Mouse (Mus musculus) brown adipose tissue, adult 24 weeks (tissue): ENCODE data around the gene Ireb2. TPM values are rescaled to one million over a fixed set of nuclear protein-coding genes. Genes with fewer than 3 reads are reported as not detected.
"Not testable (repeated sequence)": the region's sequence is repeated elsewhere in the genome, so short reads cannot be mapped to it uniquely, and the experiment has no call there.

Source experiments
- H3K27ac ChIP-seq: fragments of 200-500 bp; replicated peaks from 2 replicates; pipeline ENCODE4 v1.5.1; 2012; ENCODE audit warnings: low read depth, mild to moderate bottlenecking, low read length
- H3K4me1 ChIP-seq: fragments of 200-500 bp; 2 replicates; pipeline ENCODE4 v1.6.1; 2012; ENCODE audit warnings: low read length, mixed read lengths; ENCODE audit not compliant: control insufficient read depth, insufficient read depth, insufficient read length
- H3K4me3 ChIP-seq: fragments of 200-500 bp; 2 replicates; pipeline ENCODE4 v1.5.1; 2012; ENCODE audit warnings: low read depth, mild to moderate bottlenecking, low read length, moderate library complexity; ENCODE audit not compliant: insufficient read depth
- polyA plus RNA-seq: library from polyadenylated mRNA; stranded (reverse); fragments of >200 nt; gene quantifications from 2 replicates; pipeline ENCODE4 v1.2.4, GENCODE M21; 2012; ENCODE audit not compliant: missing spikeins, insufficient read depth, insufficient read length

Gene Ireb2
- polyA plus RNA-seq, 1 experiment, result 18.2 TPM

DNA sequence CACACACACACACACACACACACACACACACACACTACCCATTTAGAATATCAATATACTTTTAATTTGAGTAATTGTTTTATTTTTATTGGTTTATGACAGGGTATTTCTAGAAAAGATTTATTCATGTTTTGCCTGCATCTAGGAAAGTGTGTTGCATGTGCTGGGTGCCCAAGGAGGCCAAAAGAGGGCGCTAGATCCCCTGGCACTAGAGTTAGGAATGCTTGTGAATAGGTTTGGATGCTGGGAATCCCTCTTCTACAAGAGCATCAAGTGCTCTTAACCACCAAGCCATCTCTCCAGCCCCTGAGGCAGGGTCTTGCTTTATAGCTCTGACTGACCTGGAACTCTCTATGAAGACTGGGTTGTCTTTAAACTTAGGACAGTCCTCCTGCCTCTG, 68.2 kb downstream of the Ireb2 start:
- no peak overlapping the region for H3K4me3 ChIP-seq
- no peaks in the 10 kb centered on the region for H3K4me1 ChIP-seq
- no peak overlapping the region for H3K27ac ChIP-seq

DNA sequence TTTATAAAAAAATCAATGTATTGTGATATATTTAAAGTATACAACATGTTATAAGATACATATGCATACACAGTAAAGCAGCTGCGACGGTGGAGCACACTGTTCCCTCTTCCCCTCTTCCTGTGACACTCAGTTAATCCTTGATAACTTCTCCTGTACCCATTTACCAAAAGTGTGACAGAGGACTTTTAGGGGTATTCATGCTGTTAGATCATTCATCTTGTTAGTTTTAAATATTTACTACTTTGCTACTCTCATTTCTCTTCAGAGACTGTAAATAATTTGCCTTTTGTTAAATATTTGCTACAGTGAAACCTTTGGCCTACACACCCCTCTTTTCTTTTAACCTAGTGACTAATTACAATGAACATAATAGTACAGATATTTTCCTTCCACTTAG, 68.8 kb downstream of the Ireb2 start:
- H3K27ac ChIP-seq, result no peak overlapping the region

DNA sequence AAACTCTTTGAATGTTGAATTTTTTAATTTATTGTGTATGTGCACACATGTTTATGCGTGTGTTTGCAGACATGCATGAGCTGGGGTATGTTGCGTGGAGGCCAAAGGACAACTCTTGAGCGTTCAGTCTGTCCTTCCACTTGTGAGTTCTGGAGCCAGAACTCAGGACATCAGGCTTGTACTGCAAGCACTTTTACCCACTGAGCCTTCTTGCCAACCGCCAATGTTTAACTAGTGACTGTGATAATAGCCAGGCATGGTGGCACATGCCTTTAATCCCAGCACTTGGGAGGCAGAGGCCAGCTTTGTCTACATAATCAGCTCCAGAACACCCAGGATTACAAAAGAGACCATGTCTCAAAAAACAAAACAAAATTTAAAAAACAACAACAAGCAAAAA, 78.5 kb downstream of the Ireb2 start:
- H3K4me1 ChIP-seq, result no peaks in the 10 kb centered on the region
- no peak overlapping the region for H3K27ac ChIP-seq

More for the DNA sequence above, 68.8 kb downstream of the Ireb2 start:
- H3K4me3 ChIP-seq, result no peak overlapping the region
- H3K4me1 ChIP-seq, result no peaks in the 10 kb centered on the region

DNA sequence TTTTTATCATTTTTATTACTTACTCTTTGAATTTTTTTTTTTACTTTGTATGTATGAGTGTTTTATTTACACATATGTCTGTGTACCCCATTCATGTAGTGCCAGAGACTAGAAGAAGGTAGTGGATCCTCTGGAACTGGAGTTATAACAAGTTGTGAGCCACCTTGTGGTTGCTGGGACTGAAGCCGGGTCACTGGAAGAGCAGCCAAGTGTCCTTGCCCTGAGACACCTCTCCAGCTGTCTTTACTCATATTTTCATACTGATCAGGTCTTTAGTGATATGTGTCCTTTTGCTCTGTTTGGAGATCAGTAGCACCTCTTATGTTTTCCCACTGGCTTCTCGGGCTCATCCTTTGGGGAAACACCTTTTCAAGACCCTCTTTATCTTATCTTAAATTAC, 80.9 kb downstream of the Ireb2 start:
- Histone ChIP-seq H3K27ac (no peak overlapping the region), H3K4me3 (no peak overlapping the region), H3K4me1 (no peaks in the 10 kb centered on the region)

More for the DNA sequence above, 78.5 kb downstream of the Ireb2 start:
- no peak overlapping the region for H3K4me3 ChIP-seq

DNA sequence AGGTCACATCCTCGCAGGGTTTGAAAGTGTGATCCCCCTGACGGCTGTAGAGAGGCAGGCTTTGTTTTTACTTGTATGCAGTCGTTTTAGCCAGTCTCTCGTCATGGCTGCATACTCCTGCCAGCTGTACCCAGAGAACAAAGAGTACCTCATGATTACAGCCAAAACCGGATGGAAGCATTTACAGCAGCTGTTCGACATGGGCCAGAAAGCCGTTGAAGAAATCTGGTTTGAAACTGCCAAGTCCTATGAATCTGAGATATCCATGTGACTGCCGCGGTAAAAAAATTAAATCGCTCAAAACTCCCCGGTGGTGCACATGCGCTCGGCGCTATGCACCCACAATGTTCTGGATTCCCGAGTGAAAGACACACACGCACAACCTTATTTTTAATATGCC, 82.7 kb downstream of the Ireb2 start:
- Histone ChIP-seq H3K4me1 (no peaks in the 10 kb centered on the region), H3K27ac (no peak overlapping the region), H3K4me3 (no peak overlapping the region)

DNA sequence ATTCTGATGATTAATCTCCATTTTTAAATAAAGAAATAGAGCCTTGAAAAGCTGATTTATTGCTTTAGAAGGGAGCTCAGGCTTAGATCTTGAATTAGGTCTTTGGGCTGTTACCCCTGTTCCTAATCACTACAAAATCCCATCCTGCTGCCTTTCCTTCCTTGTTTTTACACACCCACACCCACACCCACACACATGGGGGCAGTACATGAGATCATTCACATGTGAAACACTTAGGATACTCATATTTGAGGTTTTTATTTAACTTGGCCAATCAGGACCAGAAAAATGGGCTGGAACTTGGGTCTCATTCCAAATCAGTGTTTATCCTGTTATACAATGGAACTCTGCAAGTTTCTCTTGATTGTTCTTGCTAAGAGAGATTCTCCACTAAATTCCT, 85.9 kb downstream of the Ireb2 start:
- Histone ChIP-seq H3K4me3 (no peak overlapping the region), H3K27ac (no peak overlapping the region), H3K4me1 (peaks cover 5% of the 10 kb centered on the region; the same call in 1 of the 2 replicates)

DNA sequence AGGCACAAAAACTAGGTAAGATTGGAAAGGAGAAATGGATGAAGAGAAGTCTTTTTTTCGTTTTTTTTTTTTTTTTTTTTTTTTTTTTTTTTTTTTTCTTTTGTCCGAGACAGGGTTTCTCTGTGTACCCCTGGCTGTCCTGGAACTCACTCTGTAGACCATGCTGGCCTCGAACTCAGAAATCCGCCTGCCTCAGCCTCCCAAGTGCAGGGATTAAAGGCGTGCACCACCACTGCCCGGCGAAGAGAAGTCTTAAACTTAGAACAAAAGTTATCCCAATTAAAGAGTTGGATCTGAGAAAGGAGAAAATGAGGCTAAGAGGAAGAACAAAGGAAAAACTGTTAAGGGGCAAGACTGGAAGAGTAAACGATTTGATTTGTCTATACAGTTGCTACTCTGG, 86.6 kb downstream of the Ireb2 start:
- H3K4me3 ChIP-seq, result peak overlapping the region; percentile 53
- not testable (repeated sequence) for H3K27ac ChIP-seq, H3K4me1 ChIP-seq

DNA sequence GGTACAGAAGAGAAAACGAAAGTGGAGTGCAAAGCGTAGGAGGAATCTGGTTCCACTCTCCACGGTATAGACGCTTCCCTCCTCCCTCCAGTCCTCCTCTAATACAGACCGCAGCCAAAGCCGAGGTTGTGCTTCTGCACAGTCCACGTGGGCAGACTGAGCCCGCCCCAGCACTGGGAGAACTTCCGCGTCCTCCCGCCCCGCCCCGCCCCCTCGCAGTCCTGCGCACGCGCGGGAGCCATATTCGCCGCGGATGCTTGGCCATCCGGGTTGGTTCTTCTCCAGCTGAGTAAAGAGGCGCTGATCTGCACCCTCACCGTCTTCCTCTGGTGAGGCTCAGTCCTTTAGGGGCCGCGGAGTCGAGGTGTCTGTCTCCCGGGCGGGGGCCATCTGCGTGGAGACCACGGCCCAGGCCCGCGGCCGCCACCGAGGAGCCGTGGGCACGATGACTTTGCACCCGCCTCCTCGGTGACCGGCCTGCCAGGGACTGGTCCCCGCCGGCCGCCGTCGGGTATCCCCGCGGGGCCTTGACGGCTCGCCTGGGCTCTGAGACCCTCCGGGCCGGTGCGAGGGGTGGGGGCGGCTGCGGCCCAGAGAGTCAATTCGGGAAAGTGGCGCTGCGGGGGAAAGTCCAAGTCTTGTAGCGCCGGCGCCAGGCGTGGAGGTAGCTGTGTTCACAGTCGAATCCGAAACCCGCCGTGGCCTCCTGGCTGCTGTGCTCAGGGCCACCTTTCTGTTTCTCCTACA, 87.2 kb downstream of the Ireb2 start, which contains the start of the genes Psma4 and AY074887:
Gene Psma4 (plus strand): TSS at position 216 of the 747 bp plus-strand sequence.
Gene AY074887 (minus strand): TSS at position 424 of the 747 bp plus-strand sequence.
- Histone ChIP-seq H3K27ac (peak within 1 kb of the TSS; percentile 85), H3K4me1 (peaks cover 5% of the 10 kb centered on the region; the same call in 1 of the 2 replicates), H3K4me3 (peak within 1 kb of the TSS; percentile 95)

DNA sequence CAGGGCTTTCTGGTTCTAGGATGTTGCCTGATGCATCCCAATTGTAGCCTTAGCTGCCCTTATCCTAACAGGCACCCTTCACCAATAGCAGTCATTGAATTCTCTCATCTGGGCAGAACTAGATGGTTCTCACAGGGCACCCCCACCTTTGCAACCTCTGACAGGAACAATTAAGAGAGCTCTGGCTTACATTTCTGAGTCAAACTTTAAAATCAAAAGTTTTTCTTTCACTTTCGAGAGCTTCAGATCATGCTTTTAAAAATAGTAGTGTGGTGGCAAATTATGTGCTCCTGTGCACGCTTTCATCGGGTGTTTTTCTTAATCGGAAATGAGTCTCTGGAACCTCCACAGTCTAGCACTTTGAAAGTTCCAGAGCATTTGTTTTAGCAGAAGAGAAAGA, 97.5 kb downstream of the Ireb2 start:
- no peak overlapping the region for H3K4me3 ChIP-seq

More for the DNA sequence above, 97.5 kb downstream of the Ireb2 start:
- H3K4me1 ChIP-seq, result no peaks in the 10 kb centered on the region
- no peak overlapping the region for H3K27ac ChIP-seq

Other genes starting within 250 kb of the Ireb2 start
- 0.38 and 1.3 TPM in 2 replicates for gene Acsbg1, start 201.9 kb upstream of the Ireb2 start, polyA plus RNA-seq
- 11.9 and 22.4 TPM in 2 replicates for gene Dnaja4, start 164.9 kb upstream of the Ireb2 start, polyA plus RNA-seq
- 56.9 and 70.4 TPM in 2 replicates for gene Wdr61, start 129.3 kb upstream of the Ireb2 start, polyA plus RNA-seq
- not detected in 2 replicates for gene Crabp1, start 99.0 kb upstream of the Ireb2 start, polyA plus RNA-seq
- gene Hykk, start 53.5 kb downstream of the Ireb2 start, polyA plus RNA-seq, result 2.0 and 2.1 TPM in 2 replicates
- gene Psma4, start 87.0 kb downstream of the Ireb2 start, polyA plus RNA-seq, result 266 and 280 TPM in 2 replicates
- 2.0 TPM in 1 of 2 replicates, not detected in the other for gene AY074887, start 87.2 kb downstream of the Ireb2 start, polyA plus RNA-seq
- not detected in 2 replicates for gene Chrna5, start 117.1 kb downstream of the Ireb2 start, polyA plus RNA-seq
- not detected in 2 replicates for gene Chrna3, start 162.8 kb downstream of the Ireb2 start, polyA plus RNA-seq
- not detected in 2 replicates for gene Chrnb4, start 185.0 kb downstream of the Ireb2 start, polyA plus RNA-seq